Mouse (Mus musculus): ENCODE data around the gene Clp1. TPM values are rescaled to one million over a fixed set of nuclear protein-coding genes. Genes with fewer than 3 reads are reported as not detected.

Clp1 gene
- total and polyA plus RNA-seq, 2 experiments = 10.9 to 12.6 TPM

GRCm38 (mm10) chr2:84772454-84772853, 45.3 kb upstream of the Clp1 start:
- whole genome bisulfite sequencing = 86% methylated on average over 4 of the region's 4 CpGs

DNA sequence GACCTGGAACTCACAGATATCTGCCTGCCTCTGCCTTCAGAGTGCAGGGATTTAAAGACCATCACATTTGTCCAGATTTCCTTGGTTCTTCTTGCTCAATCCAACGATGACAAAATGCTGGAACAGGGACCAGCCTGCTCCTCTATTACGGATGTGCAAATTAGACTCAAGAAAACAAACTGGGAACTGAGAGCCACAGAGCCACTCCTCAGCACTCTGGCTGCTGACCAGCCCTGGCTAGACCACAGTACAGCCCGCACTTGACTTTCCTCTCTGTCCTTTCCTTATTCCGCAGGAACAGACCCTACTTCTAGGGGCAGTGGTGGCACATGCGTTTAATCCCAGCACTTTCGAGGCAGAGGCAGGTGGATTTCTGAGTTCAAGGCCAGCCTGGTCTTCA, 43.4 kb upstream of the Clp1 start:
- no peak for DNase-seq (ENCODE audit: extremely low read depth, low read depth, low spot score)
- Histone ChIP-seq H3K27ac (replicated peaks; ENCODE audit: insufficient read depth, low read depth, low read length) (no peak overlapping the region), H3K79me2 (ENCODE audit: control insufficient read depth, insufficient read depth, low read length) (peaks cover 7% of the 10 kb centered on the region; the same call in 1 of the 2 replicates), H3K4me1 (ENCODE audit: control insufficient read depth, insufficient read depth, low read length) (peaks cover 9% of the 10 kb centered on the region; the same call in 1 of the 2 replicates), H3K4me3 (ENCODE audit: insufficient read depth, low read depth, low read length) (no peak overlapping the region), H3K36me3 (ENCODE audit: control insufficient read depth, insufficient read depth, low read length) (peaks cover 62% of the 10 kb centered on the region), H3K27me3 (ENCODE audit: control insufficient read depth, insufficient read depth, low read length) (no peaks in the 10 kb centered on the region), H3K9ac (ENCODE audit: low read depth, low read length) (no peak overlapping the region)
- TF ChIP-seq POLR2A (IDR thresholded peaks at IDR 0.05; ENCODE audit: extremely low read depth, insufficient read depth, low read length) (no peak), CTCF (IDR thresholded peaks at IDR 0.05; ENCODE audit: low read depth, low read length) (no peak)
- WGBS = 55% methylated on average over 6 of the region's 6 CpGs

More at GRCm38 (mm10) chr2:84772454-84772853, 45.3 kb upstream of the Clp1 start:
- Histone ChIP-seq H3K27ac (replicated peaks; ENCODE audit: insufficient read depth, low read depth, low read length) (no peak overlapping the region), H3K36me3 (ENCODE audit: control insufficient read depth, insufficient read depth, low read length) (peaks cover 43% of the 10 kb centered on the region), H3K4me1 (ENCODE audit: control insufficient read depth, insufficient read depth, low read length) (peaks cover 11% of the 10 kb centered on the region; the same call in 1 of the 2 replicates), H3K4me3 (ENCODE audit: insufficient read depth, low read depth, low read length) (no peak overlapping the region), H3K79me2 (ENCODE audit: control insufficient read depth, insufficient read depth, low read length) (peaks cover 7% of the 10 kb centered on the region; the same call in 1 of the 2 replicates), H3K27me3 (ENCODE audit: control insufficient read depth, insufficient read depth, low read length) (no peaks in the 10 kb centered on the region), H3K9ac (ENCODE audit: low read depth, low read length) (no peak overlapping the region)
- TF ChIP-seq CTCF (IDR thresholded peaks at IDR 0.05; ENCODE audit: low read depth, low read length) (no peak), POLR2A (IDR thresholded peaks at IDR 0.05; ENCODE audit: extremely low read depth, insufficient read depth, low read length) (no peak)
- DNase-seq (ENCODE audit: extremely low read depth, low read depth, low spot score) = no peak

GRCm38 (mm10) chr2:84762818-84763217, 35.7 kb upstream of the Clp1 start:
- H3K4me3 ChIP-seq (ENCODE audit: insufficient read depth, low read depth, low read length) = no peak overlapping the region
- H3K4me1 ChIP-seq (ENCODE audit: control insufficient read depth, insufficient read depth, low read length) = peaks cover 19% of the 10 kb centered on the region
- H3K79me2 ChIP-seq (ENCODE audit: control insufficient read depth, insufficient read depth, low read length) = no peaks in the 10 kb centered on the region
- DNase-seq (ENCODE audit: extremely low read depth, low read depth, low spot score) = peak; percentile 96
- TF ChIP-seq POLR2A (IDR thresholded peaks at IDR 0.05; ENCODE audit: extremely low read depth, insufficient read depth, low read length) = no peak
- no peak for TF ChIP-seq CTCF (IDR thresholded peaks at IDR 0.05; ENCODE audit: low read depth, low read length)
- H3K27me3 ChIP-seq (ENCODE audit: control insufficient read depth, insufficient read depth, low read length) = no peaks in the 10 kb centered on the region
- H3K9ac ChIP-seq (ENCODE audit: low read depth, low read length) = no peak overlapping the region
- peak overlapping the region; percentile 100 for H3K27ac ChIP-seq (replicated peaks; ENCODE audit: insufficient read depth, low read depth, low read length)
- 14% methylated on average over 1 of the region's 1 CpGs for WGBS
- H3K36me3 ChIP-seq (ENCODE audit: control insufficient read depth, insufficient read depth, low read length) = peaks cover 31% of the 10 kb centered on the region

GRCm38 (mm10) chr2:84762295-84762694, 35.1 kb upstream of the Clp1 start:
- Histone ChIP-seq H3K79me2 (ENCODE audit: control insufficient read depth, insufficient read depth, low read length) (no peaks in the 10 kb centered on the region), H3K9ac (ENCODE audit: low read depth, low read length) (0 out of 2 replicates have a peak overlapping the region, but pooled peaks have one; percentile 28), H3K4me3 (ENCODE audit: insufficient read depth, low read depth, low read length) (no peak overlapping the region), H3K4me1 (ENCODE audit: control insufficient read depth, insufficient read depth, low read length) (peaks cover 19% of the 10 kb centered on the region), H3K36me3 (ENCODE audit: control insufficient read depth, insufficient read depth, low read length) (peaks cover 29% of the 10 kb centered on the region), H3K27me3 (ENCODE audit: control insufficient read depth, insufficient read depth, low read length) (no peaks in the 10 kb centered on the region), H3K27ac (replicated peaks; ENCODE audit: insufficient read depth, low read depth, low read length) (peak overlapping the region; percentile 100)
- TF ChIP-seq CTCF (IDR thresholded peaks at IDR 0.05; ENCODE audit: low read depth, low read length) (no peak), POLR2A (IDR thresholded peaks at IDR 0.05; ENCODE audit: extremely low read depth, insufficient read depth, low read length) (no peak)
- DNase-seq (ENCODE audit: extremely low read depth, low read depth, low spot score) = peak; percentile 74
- 39% methylated on average over 4 of the region's 4 CpGs for WGBS

GRCm38 (mm10) chr2:84761840-84762239, 34.7 kb upstream of the Clp1 start:
- Histone ChIP-seq H3K27ac (replicated peaks; ENCODE audit: insufficient read depth, low read depth, low read length) (peak overlapping the region; percentile 100), H3K79me2 (ENCODE audit: control insufficient read depth, insufficient read depth, low read length) (no peaks in the 10 kb centered on the region), H3K4me1 (ENCODE audit: control insufficient read depth, insufficient read depth, low read length) (peaks cover 22% of the 10 kb centered on the region), H3K27me3 (ENCODE audit: control insufficient read depth, insufficient read depth, low read length) (no peaks in the 10 kb centered on the region), H3K4me3 (ENCODE audit: insufficient read depth, low read depth, low read length) (no peak overlapping the region), H3K36me3 (ENCODE audit: control insufficient read depth, insufficient read depth, low read length) (peaks cover 25% of the 10 kb centered on the region), H3K9ac (ENCODE audit: low read depth, low read length) (0 out of 2 replicates have a peak overlapping the region, but pooled peaks have one; percentile 28)
- peak; percentile 98 for DNase-seq (ENCODE audit: extremely low read depth, low read depth, low spot score)
- 23% methylated on average over 1 of the region's 1 CpGs for WGBS
- TF ChIP-seq CTCF (IDR thresholded peaks at IDR 0.05; ENCODE audit: low read depth, low read length) = no peak
- TF ChIP-seq POLR2A (IDR thresholded peaks at IDR 0.05; ENCODE audit: extremely low read depth, insufficient read depth, low read length) = no peak

DNA sequence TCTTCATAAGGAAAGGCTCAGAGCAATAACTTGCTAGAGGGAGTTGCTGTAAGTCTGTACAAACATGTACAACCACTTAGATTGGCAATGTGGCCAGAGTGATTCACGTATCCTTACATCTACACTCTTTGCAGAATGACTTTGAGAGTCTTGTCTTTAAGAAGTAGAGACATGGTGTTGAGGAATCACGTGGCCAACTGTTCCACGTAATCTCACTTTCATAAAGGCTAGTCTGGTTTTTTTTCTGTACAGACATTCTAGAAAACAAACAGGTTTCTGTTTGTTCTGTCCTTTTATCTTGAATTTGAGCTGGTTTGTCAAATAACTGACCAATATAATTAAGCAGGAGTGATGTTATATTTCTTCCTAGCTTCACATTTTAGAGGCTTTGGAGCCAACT, 34.2 kb upstream of the Clp1 start:
- H3K36me3 ChIP-seq (ENCODE audit: control insufficient read depth, insufficient read depth, low read length) = peaks cover 19% of the 10 kb centered on the region
- H3K27me3 ChIP-seq (ENCODE audit: control insufficient read depth, insufficient read depth, low read length) = no peaks in the 10 kb centered on the region
- 44% methylated on average over 3 of the region's 3 CpGs for WGBS
- no peak for DNase-seq (ENCODE audit: extremely low read depth, low read depth, low spot score)
- no peak overlapping the region for H3K4me3 ChIP-seq (ENCODE audit: insufficient read depth, low read depth, low read length)
- peaks cover 26% of the 10 kb centered on the region for H3K4me1 ChIP-seq (ENCODE audit: control insufficient read depth, insufficient read depth, low read length)
- H3K79me2 ChIP-seq (ENCODE audit: control insufficient read depth, insufficient read depth, low read length) = no peaks in the 10 kb centered on the region
- TF ChIP-seq CTCF (IDR thresholded peaks at IDR 0.05; ENCODE audit: low read depth, low read length) = no peak
- H3K27ac ChIP-seq (replicated peaks; ENCODE audit: insufficient read depth, low read depth, low read length) = peak overlapping the region; percentile 98
- H3K9ac ChIP-seq (ENCODE audit: low read depth, low read length) = no peak overlapping the region

All from liver, adult 2 months (tissue).